Mouse (Mus musculus): ENCODE results near the gene Rbsn.

Rbsn gene

DNA sequence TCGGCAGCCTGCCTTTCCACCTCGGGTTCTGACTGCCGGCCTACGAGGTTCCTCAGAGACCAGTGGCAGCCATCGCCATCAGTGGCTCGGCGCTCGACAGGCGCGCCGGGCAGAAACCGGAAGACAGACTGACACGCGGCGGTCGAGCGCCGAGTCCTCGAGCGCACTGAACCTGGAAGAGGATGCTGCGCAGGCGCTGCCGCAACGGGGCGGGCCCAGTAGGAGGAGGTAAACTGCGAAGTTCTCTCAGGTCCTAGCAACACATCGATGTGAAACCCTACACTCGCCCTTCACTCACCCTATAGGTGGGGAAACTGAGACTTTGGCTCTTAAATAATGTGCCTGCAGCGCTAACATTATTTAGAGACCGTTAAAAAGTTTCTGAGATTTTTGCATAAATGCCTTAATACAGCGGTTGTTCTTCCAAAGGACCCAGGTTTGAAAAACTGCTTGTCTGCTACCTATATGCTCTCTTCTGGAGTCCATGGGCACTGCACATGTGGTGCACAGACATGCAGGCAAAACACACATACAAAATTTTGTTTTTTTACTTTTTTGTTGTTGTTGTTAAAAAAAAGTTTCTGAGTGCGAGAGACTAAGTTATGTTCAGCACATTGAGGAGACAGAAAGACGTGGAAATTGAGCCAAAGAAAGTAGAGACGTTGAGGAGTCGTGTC, at the start of gene Rbsn:
TSS of gene Rbsn (minus strand) at position 153 of the 677 bp plus-strand sequence.
- DNase-seq (ENCODE audit: inconsistent ontology term) = peak; percentile 93

DNA sequence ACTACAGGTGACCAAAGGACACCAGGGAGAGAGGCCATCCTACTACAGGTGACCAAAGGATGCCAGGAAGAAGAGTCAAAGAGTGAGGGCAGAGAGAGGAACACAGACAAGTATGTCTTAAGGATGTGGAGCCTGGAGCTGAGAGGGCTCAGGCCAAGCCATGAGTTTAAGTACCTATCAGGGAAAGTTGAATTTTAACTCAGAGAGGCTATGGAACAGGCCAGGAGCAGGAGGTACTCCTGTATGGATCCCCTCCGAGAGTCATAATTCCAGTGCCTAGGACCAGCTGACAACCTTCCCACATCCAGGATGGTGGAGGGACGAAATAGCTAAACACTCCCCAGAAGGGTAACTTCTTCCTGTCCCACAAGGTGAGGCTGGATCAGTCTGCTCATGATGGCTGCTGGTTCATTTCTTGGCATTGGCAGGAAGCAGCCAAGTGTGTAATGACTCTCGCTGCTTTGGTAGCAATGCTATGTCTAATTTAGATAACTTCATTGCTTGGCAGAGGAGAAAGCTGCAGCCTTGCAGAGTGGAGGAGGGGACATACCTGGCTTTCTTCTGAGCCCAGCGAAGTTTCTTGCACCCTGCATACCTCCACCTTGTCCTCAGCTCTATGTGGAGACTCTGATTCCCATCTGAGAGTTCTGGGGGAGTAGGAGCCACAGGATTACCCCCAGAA, 46.6 kb upstream of the Rbsn start:
- no peak for DNase-seq (ENCODE audit: inconsistent ontology term)

DNA sequence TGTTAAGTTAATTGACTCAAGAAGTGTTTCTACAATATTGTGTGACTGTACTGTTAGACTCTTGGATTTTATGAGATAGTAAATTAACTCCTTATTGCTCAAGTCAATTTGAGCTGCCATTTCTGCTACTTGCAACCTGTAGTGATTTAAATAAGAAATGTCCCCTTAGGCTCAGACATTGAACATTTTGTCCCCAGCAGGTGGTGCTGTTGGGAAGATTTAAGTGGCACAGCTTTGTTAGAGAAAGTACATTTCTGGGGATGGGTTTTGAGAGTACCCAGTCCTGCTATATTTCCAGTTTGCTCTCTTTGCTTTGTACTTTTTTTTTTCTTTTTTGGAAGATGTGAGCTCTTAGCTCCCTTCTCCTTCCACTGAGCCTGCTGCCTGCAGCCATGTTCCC, 40.6 kb upstream of the Rbsn start:
- DNase-seq (ENCODE audit: inconsistent ontology term) = no peak

DNA sequence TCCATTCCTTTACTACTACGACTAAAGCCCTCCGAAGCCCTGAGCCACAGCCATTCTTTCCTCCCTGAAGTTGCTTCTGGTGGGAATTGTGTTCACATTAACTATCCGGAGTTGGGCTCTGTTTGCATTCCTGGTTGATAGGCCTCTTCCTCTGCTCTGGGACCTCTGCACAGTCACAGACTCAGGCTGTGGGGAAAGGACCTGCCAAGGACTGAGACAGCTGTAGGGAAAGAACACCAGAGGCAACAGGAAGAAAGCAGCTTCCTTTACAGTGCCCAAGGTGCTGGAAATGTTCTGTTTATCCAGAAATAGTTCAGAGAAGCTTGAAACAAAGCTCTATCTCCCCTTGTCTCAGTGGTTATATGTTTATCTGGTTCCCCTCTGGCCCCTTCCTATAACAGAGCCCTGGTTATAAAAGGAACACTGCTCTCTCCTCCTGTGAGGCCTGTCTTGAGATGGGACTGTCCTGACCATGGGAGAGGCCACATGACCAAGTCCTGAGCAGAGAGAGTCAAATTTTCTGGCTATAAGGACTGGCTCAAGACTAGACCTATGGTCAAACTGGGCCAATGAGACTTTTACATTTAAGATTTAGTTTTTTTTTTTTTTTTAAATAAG, 38.6 kb upstream of the Rbsn start:
- no peak for DNase-seq (ENCODE audit: inconsistent ontology term)

DNA sequence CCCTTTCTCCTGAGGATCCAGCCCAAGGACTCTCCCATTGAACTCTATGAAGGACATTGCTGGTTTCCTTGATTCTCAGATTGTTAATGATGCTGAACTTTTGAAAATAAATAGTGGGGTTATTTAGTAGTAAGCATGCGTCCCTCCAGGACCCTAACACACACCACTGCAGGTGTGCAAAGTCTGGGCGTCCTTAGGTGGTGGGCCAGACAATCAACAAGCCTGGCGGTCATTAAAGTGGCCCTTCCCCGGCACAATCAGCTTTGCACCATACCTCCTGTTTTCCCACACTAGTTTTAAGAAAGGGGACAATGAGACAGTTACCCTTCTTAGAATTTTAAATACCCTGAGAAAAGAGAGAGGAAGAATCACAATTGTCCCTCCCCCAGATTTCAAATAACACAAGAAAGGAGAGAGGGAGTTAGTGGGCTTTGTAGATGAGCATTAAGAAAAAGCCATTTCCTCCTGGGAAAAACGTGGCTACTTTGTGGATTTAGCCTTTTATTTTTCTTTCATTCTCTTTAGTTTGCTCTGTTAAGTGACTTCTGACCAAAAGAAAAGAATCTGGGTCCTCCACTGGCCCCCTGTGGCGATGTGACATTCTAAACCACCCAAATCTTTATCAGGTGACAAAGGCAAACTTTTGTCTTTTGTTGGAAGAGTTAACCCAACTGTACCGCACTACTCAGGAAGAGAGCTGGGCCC, 32.6 kb upstream of the Rbsn start:
- no peak for DNase-seq (ENCODE audit: inconsistent ontology term)

DNA sequence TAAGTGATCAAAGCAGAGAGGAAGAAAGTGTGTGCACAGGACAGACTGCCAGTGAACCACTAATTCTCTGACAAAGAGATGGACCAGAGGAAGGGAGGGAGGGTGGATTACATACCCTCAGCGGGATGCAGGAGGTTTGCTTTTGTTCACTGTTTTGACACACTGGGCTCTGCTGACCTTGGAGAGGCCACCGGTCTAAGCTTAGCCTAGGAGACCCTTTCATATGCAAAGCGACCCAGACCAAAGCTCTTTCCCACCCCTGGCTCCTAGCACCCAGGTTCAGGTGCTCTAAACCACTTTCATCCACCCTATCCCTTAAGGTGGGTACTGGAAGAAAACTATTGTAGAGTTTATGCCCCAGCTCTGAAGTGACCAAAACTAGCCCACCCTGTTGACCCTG, 31.6 kb upstream of the Rbsn start:
- no peak for DNase-seq (ENCODE audit: inconsistent ontology term)

DNA sequence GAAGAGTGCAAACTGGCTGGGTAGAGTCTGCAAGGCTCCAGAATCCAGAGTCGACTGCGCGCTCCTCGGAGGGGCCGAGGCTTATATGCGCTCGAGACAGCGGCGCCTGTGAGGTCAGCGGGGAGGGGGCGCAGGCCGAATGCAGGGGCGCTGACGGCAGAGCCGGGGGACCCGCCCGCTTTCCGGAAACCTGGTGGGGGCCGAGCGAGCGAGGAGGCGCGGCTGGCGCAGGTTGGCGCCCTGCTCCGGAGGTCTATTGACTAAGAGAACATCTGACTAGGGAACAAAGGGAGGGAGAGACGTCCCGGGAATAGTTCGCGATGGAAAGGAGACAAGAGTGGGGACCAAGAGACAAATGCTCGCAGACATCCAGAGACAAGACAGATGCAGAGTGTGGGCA, 29.9 kb upstream of the Rbsn start, which contains the start of gene Trh:
TSS of gene Trh (minus strand) at position 60 of the 400 bp plus-strand sequence.
- DNase-seq (ENCODE audit: inconsistent ontology term) = no peak

DNA sequence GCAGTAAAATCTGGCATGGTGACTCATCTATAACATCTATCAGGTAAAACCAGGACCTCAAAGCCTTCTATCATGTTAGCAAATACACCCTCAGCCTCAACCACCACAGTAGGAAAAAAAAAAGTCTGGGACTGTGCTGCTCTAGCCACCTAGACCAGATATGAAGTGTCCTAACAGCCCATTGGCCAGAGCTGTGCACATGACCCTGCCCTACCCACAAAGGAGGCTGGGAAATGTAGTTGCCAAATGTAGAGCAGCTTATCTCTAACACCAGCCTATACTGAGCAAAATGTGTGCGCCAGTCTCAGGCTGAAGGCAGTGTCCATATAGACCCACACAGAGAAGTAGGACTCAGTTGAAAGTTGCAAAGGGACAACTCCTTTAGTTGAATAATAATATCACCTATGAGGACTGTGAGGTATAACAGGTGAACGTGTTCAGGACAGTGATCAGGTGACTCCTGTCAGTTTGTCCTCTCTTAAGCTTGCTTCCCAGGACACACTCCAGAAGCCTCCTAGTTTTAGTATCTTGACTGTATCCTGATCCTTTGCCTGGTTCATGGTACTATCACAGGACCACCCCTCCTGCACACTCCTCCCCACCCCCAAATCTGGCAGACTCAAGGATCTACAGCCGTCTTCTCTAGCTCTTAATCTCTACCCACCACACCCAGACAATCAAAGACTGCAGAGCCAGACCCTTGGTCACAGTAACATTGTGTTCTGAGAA, 26.6 kb upstream of the Rbsn start:
- DNase-seq (ENCODE audit: inconsistent ontology term) = no peak

DNA sequence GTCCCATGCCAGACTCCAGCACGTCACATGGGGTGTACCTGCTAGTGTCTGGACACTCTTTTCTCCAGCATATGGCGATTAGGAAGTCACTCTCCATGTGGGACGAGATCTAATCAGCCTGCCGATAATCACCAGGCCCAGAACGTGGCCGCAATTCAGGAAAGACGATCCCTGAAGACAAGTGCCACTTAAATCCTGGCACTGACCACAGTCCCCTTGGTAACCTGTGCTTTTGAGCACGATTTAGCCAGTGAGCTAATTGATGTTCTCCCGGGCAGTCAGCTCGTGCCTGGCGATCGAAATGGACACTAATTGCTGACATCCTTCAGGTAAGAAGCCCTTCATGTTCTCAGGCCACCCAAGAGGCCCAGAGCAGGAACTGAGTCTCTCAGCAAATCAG, 20.3 kb upstream of the Rbsn start:
- no peak for DNase-seq (ENCODE audit: inconsistent ontology term)

DNA sequence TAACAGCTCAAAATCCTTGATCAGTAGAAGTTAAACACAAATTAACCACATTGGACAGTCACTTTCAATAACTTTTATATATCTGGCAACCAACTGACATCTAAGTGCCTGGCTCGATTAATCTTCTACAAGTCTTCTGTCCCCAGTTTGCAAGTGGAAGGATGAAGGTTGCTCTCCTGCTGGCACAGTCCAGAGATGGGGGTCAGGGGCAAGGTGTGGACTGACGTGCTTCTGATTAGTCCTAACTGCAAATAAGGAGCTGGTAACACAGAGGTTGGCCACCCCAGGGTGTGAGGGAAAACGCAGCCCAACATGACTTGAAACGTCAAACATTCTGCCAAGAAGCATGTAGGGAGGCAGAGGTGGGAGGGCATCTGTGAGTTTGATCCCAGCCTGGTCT, 17.0 kb upstream of the Rbsn start:
- no peak for DNase-seq (ENCODE audit: inconsistent ontology term)

DNA sequence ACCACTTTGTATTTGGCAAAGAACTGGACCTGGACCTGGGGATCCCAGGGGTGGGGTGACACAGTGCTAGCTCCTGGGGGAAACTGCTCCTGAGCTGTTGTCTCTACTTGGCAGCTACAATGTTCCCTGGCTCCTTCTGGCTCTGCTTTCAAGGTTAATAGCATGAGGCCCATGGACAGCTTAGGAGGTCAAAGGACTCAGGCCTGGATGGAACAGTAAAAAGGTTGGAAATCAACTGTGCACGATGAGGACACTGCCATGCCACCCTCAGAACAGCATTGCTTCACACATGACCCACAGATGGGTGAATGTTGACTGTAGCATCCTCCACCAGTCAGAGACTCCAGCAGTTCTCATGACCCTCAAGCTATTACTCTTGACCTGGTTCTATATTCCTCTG, 16.6 kb upstream of the Rbsn start:
- DNase-seq (ENCODE audit: inconsistent ontology term) = no peak

DNA sequence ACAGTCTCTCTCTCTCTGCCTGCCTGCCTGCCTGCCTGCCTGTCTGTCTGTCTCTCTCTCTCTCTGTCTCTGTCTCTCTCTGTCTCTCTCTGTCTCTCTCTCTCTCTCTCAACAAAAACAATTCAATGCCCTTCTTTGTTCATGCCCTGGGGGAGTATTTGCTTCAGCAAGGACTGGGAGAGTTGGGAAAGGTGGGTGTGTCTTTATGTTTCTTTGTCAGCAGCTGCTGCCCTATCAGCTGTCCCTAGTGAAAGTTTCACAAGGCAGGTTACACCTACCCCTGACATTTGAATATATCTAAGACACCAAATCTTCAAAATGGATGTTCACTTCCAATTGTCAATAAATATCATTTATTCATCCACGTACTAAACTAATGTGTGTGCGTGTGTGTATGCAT, 14.9 kb upstream of the Rbsn start:
- DNase-seq (ENCODE audit: inconsistent ontology term) = no peak

DNA sequence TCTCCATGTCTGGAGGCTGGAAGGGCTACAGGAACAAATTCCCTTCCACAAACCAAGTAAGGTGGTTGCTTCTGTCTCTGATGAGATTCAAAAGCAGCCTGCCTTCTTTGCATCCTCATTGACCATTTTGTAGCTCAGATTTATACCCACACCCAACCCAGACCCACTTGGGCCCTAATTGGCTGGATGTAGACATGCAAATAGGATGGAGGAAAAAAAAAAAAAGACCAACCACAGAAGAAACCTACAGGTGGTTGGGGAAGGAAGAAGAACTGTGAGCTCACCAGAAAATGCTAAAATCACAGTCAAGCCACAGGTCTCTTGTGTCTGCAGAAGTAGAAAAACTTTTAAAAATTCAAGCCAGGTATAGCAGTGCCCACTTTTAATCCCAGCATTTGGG, 14.4 kb upstream of the Rbsn start:
- no peak for DNase-seq (ENCODE audit: inconsistent ontology term)

DNA sequence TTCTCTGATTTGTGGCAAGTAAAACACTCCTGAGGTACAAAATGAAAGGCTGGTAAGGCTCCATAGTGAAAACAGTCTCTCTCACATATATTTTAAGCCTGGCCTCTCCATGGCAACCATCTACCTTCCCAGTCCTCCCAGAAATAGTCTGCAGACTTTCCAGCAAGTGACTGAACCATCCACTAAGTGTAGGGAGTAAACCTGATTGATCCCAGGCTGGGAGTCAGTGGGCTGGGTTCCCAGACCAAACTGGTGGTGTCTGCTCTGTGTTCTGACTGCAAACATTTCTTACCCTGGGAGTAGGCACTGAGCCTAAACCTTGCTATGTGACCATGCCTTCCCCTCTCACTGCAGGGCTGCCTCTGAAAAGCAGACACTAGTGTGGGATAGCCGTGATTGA, 10.3 kb upstream of the Rbsn start:
- DNase-seq (ENCODE audit: inconsistent ontology term) = no peak

DNA sequence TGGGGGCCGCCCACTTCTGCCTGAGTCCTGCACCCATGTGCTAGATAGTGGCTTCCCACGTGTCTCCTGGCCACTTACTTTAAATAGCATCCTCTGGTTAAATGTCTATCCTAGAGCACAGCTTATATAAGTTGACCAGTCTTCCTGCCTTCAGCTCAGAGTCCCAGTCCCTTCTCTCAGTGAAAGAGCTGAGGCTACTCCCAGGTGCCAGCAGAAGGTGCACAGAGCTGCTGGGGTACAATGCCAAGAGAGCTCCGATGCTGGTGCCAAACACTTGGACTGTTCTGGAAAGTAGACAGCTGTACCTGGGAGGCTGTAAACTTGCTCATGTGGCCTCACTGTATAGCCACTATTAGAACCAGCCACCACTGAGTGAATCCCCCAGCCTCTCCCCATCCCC, 7.3 kb upstream of the Rbsn start:
- DNase-seq (ENCODE audit: inconsistent ontology term) = no peak

DNA sequence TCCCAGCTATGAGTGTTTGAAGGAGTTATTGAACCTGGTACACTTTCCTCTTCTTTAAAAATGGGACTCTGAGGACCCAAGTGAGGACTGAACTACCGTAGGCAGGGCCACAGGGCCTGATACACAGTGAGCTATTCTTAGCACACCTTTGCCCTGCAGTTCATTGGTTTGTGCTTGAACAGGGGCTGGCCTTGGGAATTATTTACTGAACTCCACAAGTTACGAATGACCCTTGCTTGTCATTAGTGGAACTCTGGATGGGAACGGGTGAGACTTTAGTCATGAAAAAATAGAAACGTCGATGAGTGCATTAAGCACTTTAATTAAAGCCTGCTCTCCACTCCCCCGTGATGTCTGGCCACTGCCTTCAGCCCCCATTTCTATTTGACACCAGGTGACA, 6.9 kb upstream of the Rbsn start:
- no peak for DNase-seq (ENCODE audit: inconsistent ontology term)

DNA sequence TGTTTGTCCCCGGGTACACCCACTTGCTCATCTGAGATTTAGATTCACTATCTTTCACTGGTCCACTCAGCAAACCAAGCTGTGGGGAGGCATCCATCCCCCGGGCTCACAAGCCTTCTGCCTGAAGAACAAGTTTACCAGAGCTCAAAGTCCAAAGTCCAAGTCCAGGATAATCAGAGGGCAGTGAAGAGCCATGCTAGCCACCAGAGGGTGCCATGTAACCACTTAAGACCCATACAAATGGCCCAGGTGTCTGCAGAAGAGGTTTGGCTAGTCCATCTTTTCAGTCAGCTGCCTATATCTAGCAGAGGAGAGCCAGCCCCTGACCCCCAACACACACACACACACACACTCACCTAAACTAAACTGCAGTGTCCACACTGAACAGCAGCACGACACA, 4.7 kb upstream of the Rbsn start:
- DNase-seq (ENCODE audit: inconsistent ontology term) = no peak

DNA sequence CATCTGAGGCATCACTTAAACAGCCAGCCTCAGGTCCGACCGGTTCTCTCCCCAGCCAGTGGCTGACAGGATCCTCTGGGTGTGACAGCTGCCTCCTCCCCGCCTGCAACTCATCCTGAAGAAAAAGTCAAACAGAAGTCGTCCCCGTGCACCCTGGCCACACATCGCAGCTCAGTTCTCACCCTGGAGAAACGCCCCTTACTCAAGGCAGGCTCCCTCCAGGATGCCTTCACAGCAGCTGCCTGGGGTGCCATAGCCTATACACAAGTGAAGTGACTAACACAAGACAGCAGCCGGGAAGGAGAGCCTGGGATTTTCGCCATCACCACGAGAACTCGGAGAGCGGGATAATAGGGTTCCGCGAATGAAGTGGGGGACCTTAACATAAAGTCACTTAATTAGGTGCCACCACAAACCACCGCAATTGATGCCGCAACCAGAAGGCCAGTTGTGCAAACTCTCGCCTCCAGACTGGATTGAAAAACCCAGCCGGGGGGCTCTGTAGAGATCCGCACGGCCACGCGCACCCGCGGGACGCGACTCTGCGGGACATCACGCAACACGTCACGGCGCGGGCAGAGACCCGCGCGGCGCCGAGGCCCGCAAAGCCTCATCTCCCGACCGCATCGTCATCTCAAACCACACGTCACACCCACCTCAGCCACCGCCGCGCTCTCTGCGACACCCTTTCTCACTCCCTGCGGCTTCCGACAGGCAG, 511 bp downstream of the Rbsn start:
- peak; percentile 47 for DNase-seq (ENCODE audit: inconsistent ontology term)

DNA sequence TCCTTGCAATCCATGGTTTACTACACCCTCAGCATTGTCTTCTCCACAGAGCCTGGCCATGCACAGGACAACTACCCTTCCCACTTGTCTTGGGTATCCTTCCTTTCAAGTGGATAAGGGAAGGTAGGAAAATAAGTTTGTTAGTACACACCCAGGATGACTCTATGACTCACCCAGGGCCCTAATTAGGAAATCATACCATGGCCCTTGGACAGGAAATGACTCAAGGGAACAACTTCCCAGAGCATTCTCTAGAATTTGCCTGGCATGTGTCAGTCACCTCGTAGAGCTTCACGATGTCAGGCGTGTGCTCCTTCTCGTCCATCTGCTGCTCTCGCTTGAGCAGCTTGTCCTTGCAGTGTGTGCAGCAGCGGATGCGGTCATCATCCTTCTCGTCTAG, 15.3 kb downstream of the Rbsn start:
- DNase-seq (ENCODE audit: inconsistent ontology term) = peak; percentile 18

DNA sequence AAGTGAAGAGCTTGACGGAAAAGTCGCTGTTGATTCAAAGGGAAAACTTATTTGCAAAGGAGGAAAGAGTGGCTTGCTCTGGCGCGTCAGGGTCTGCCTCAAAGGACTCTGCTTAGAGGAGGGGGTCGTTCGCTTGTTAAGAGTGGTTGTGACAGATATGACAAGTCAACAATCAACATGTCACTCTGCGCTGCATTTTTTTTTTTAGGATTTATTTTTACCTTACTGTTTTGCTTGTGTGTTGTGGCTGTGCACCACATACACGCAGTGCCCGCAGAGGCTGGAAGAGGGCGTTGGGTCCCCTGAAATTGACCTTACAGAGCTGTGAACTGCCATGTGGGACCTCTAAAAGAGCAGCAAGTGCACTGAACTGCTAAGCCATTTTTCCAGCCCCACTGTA, 30.5 kb downstream of the Rbsn start:
- DNase-seq (ENCODE audit: inconsistent ontology term) = no peak

DNA sequence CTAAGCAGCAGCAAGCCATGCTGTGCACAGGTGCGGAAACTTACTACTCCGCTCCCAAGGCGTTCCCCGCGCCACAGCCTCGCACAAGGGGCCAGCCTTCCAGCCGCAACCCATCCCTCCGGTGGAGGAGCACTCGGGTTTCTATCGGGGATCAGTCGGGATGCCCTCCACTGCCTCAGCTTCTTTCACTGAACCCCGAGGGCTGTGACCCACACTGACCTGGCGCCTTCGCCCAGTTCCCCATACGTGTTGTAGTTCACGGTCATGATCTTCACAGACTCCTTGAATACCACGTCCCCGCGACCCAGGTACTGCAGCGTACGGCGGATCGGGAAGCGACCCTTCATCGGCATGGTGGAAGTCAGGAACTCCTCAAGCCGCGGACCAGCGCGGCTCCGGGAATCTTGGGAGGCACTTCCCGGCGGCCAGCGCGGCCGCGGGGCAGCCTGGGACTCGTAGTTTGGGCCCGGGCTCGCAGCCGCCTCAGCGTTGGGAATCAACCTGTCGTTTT, 31.0 kb downstream of the Rbsn start, which contains the start of gene Mrps25:
TSS of gene Mrps25 (minus strand) at position 413 of the 511 bp plus-strand sequence.
- DNase-seq (ENCODE audit: inconsistent ontology term) = peak; percentile 85

Measured in Muller cell, postnatal 12 days (primary cell).